Mouse (Mus musculus) spleen, adult 2 months (tissue): ENCODE data around the gene Ccdc114. TPM values are rescaled to one million over a fixed set of nuclear protein-coding genes. Genes with fewer than 3 reads are reported as not detected.

Source experiments
- DNase-seq, 2 experiments: peaks; one replicate each; pipeline versions ENCODE4 v3.0.0 to v3.0.0-alpha.2; 2012 to 2021; ENCODE audit warnings: low spot score in 2 of 2, low read depth in 1 of 2
- H3K27ac ChIP-seq: fragments of 200-500 bp; 2 replicates; pipeline ENCODE4 v1.5.1; 2012; ENCODE audit warnings: low read length, inconsistent platforms; ENCODE audit not compliant: insufficient read depth
- H3K27me3 ChIP-seq: fragments of 200-500 bp; 2 replicates; pipeline ENCODE4 v1.6.1; 2012; ENCODE audit warnings: mild to moderate bottlenecking, moderate library complexity, low read length, inconsistent platforms; ENCODE audit not compliant: control insufficient read depth, insufficient read depth
- H3K36me3 ChIP-seq: fragments of 200-500 bp; 2 replicates; pipeline ENCODE4 v1.6.1; 2012; ENCODE audit warnings: mild to moderate bottlenecking, low read length, inconsistent platforms; ENCODE audit not compliant: control insufficient read depth, insufficient read depth
- H3K4me1 ChIP-seq: fragments of 200-500 bp; 2 replicates; pipeline ENCODE4 v1.6.1; 2011; ENCODE audit warnings: inconsistent platforms; ENCODE audit not compliant: control insufficient read depth, insufficient read depth, insufficient read length
- H3K4me3 ChIP-seq: fragments of 200-500 bp; 2 replicates; pipeline ENCODE4 v1.5.1; 2011; ENCODE audit warnings: mild to moderate bottlenecking, inconsistent platforms; ENCODE audit not compliant: insufficient read depth, insufficient read length; ENCODE audit errors: extremely low read depth
- CTCF ChIP-seq: fragments of 200-500 bp; IDR thresholded peaks from 2 replicates; pipeline ENCODE4 v1.5.1; 2011; ENCODE audit warnings: mild to moderate bottlenecking, inconsistent platforms; ENCODE audit not compliant: insufficient read depth, insufficient read length, insufficient replicate concordance; ENCODE audit errors: extremely low read depth
- POLR2A ChIP-seq: fragments of 200-500 bp; IDR thresholded peaks from 2 replicates; pipeline ENCODE4 v1.6.1; 2011; ENCODE audit warnings: low read depth, low read length, inconsistent platforms
- WGBS: fragments of 180-500 bp; shearing (Covaris S2); methylation state at CpG from one replicate; pipeline ENCODE4 v1.1.7; 2018; 5-methylcytosine and 5-hydroxymethylcytosine counted together
- polyA plus RNA-seq: library from polyadenylated mRNA; depleted of rRNA; stranded (reverse); fragments of >200 nt; gene quantifications from 2 replicates; pipeline ENCODE4 v1.2.3, GENCODE M21; 2012; rRNA removed

Ccdc114 gene
- polyA plus RNA-seq, 1 experiment: 1.7 TPM

DNA sequence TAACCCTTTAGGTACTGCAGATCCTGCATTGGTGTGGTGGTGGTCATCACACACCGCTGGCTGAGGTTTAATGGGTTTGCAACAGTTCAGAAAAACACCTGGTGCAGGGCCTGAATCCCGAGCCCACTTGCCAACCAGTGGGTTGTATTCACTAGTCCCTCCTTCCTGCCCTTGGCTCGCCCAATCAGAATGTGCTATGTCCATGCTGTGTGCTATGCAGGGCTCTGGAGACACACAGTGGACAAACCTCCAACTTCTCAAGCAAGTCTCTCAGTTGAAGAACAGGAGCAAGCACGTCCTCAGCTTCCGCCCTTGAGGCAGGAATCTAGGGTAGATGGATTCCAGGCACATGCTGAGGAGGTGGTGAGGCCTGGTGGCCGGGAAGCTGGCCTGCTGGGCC is 50.6 kb downstream of the Ccdc114 start:
- H3K4me3 ChIP-seq: no peak overlapping the region
- H3K27me3 ChIP-seq: no peaks in the 10 kb centered on the region
- no peaks in the 10 kb centered on the region for H3K4me1 ChIP-seq
- no peak overlapping the region for H3K27ac ChIP-seq
- DNase-seq: no peak
- no peaks in the 10 kb centered on the region for H3K36me3 ChIP-seq
- 71% methylated on average over 6 of the region's 6 CpGs for WGBS
- TF ChIP-seq CTCF (no peak), POLR2A (no peak)

DNA sequence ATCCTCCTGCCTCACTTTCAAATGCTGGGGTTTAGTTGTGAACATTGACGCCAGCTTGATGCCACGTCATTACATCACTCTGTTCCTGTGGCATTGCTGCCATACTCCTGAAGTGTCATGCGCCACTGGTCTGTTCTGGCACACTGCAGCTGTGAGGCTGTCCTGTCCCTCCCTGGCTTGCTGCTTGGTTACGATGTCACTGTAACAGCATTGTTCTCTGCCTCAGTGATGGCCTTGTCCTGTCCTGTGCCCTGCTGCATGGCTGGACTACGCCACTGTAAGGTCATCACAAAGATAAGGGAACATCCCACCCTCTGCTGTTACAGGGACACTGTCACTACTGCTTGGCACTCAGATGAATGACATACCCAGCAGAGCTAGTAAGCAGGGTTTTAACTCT is 57.7 kb downstream of the Ccdc114 start:
- TF ChIP-seq CTCF (no peak), POLR2A (no peak)
- no peaks in the 10 kb centered on the region for H3K36me3 ChIP-seq
- 79% methylated on average over 5 of the region's 5 CpGs for WGBS
- H3K4me1 ChIP-seq: no peaks in the 10 kb centered on the region
- H3K27ac ChIP-seq: no peak overlapping the region
- H3K4me3 ChIP-seq: no peak overlapping the region
- DNase-seq: no peak
- H3K27me3 ChIP-seq: no peaks in the 10 kb centered on the region

DNA sequence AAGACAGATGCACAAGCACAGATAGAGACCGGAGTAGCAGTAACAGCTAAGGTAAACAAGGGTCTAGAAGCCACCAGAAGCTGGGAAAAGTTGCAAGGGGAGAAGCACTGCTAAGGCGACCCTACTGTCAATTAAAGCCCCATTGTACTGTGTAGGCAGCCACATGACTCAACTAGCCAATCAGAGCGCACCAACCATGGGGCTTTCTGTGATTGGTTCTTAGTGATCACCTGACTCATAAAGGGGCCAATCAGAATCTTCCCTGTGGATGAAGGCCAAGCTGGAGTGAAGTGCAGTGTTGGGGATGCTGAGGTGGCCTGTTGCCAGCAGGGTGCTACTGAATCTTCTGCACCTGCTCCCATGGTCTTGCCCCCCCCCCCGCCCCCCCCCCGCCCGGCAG is 63.0 kb downstream of the Ccdc114 start:
- Histone ChIP-seq H3K4me3 (no peak overlapping the region), H3K27ac (no peak overlapping the region)
- DNase-seq: no peak

DNA sequence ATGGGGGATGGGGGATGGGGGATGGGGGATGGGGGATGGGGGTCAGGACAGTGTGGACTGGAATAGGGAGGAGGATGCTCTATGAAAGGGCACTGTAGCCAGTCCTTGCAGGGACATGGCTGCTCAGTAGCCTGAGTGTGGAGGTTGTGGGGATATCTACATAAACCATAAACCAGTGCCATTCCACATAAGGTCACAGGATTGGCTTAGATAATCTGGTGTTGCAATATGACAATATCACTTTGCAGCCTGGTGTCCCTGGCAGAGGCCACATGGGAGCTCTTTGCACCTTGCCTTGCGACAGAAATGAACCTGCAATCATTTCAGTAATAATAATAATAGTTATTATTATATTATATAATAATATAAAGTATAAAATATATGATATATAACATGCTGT is 64.5 kb downstream of the Ccdc114 start:
- no peak for DNase-seq
- no peaks in the 10 kb centered on the region for H3K27me3 ChIP-seq
- TF ChIP-seq POLR2A (no peak), CTCF (no peak)

More for the DNA sequence above, 63.0 kb downstream of the Ccdc114 start:
- TF ChIP-seq POLR2A (no peak), CTCF (no peak)
- Histone ChIP-seq H3K4me1 (no peaks in the 10 kb centered on the region), H3K36me3 (no peaks in the 10 kb centered on the region), H3K27me3 (no peaks in the 10 kb centered on the region)
- 68% methylated on average over 6 of the region's 6 CpGs for WGBS

DNA sequence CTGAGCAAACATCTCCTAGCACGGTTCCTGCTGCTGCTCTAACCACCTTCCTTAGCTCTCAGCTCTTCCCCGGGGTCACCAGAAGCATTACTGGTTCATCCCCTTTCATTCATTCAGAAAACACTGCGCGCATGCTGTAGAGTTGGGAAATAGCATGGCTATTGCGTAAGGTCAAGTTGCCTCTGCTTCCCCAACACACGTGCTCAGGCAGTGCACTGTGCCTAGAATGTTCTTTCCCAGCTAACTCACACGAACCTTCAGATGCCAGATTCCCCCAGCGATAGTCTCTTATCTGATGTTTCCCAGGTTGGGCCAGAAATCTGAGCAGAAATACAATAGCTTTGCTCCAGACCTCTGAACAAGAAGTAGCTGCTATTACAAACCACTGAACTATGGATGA is 68.6 kb downstream of the Ccdc114 start:
- Histone ChIP-seq H3K4me1 (no peaks in the 10 kb centered on the region), H3K27me3 (no peaks in the 10 kb centered on the region), H3K27ac (no peak overlapping the region), H3K4me3 (no peak overlapping the region), H3K36me3 (no peaks in the 10 kb centered on the region)
- DNase-seq: no peak
- TF ChIP-seq CTCF (no peak), POLR2A (no peak)
- 73% methylated on average over 8 of the region's 8 CpGs for WGBS

More for the DNA sequence above, 64.5 kb downstream of the Ccdc114 start:
- no peaks in the 10 kb centered on the region for H3K4me1 ChIP-seq
- H3K36me3 ChIP-seq: no peaks in the 10 kb centered on the region
- 77% methylated on average over 1 of the region's 1 CpGs for WGBS
- H3K27ac ChIP-seq: no peak overlapping the region
- H3K4me3 ChIP-seq: no peak overlapping the region

Other genes with a start within 250 kb of the Ccdc114 start
- gene Ntn5, start 240.1 kb upstream of the Ccdc114 start, polyA plus RNA-seq: 2.2 and 5.1 TPM in 2 replicates
- gene Sec1, start 229.7 kb upstream of the Ccdc114 start, polyA plus RNA-seq: 0.68 and 1.5 TPM in 2 replicates
- 2.4 and 4.6 TPM in 2 replicates for gene Car11, start 224.2 kb upstream of the Ccdc114 start, polyA plus RNA-seq
- 20.0 and 30.1 TPM in 2 replicates for gene Dbp, start 219.0 kb upstream of the Ccdc114 start, polyA plus RNA-seq
- gene Rpl18, start 208.6 kb upstream of the Ccdc114 start, polyA plus RNA-seq: 1,792 and 2,504 TPM in 2 replicates
- 41.0 and 56.3 TPM in 2 replicates for gene Sphk2, start 206.1 kb upstream of the Ccdc114 start, polyA plus RNA-seq
- 0.09 and 0.26 TPM in 2 replicates for gene Fam83e, start 202.9 kb upstream of the Ccdc114 start, polyA plus RNA-seq
- not detected in 2 replicates for gene Spaca4, start 198.3 kb upstream of the Ccdc114 start, polyA plus RNA-seq
- gene Lmtk3, start 140.3 kb upstream of the Ccdc114 start, polyA plus RNA-seq: 3.6 and 3.7 TPM in 2 replicates
- gene Sult2b1, start 139.4 kb upstream of the Ccdc114 start, polyA plus RNA-seq: 0.49 and 0.76 TPM in 2 replicates
- 21.6 and 21.7 TPM in 2 replicates for gene Cyth2, start 109.5 kb upstream of the Ccdc114 start, polyA plus RNA-seq
- 0.26 TPM in 1 of 2 replicates, not detected in the other for gene Kcnj14, start 99.3 kb upstream of the Ccdc114 start, polyA plus RNA-seq
- 15.2 and 17.1 TPM in 2 replicates for gene Grwd1, start 93.1 kb upstream of the Ccdc114 start, polyA plus RNA-seq
- 78.7 and 92.6 TPM in 2 replicates for gene Kdelr1, start 51.3 kb upstream of the Ccdc114 start, polyA plus RNA-seq
- 0.68 and 1.2 TPM in 2 replicates for gene Grin2d, start 45.7 kb upstream of the Ccdc114 start, polyA plus RNA-seq
- 0.28 and 0.56 TPM in 2 replicates for gene Syngr4, start 27.4 kb upstream of the Ccdc114 start, polyA plus RNA-seq
- 16.6 and 24.5 TPM in 2 replicates for gene Tmem143, start 27.1 kb upstream of the Ccdc114 start, polyA plus RNA-seq
- gene Emp3, start 2.7 kb upstream of the Ccdc114 start, polyA plus RNA-seq: 245 and 301 TPM in 2 replicates
- 0.05 and 0.08 TPM in 2 replicates for gene Abcc6, start 106.2 kb downstream of the Ccdc114 start, polyA plus RNA-seq
- 21.1 and 22.5 TPM in 2 replicates for gene Nomo1, start 109.6 kb downstream of the Ccdc114 start, polyA plus RNA-seq
- gene Kcnj11, start 176.7 kb downstream of the Ccdc114 start, polyA plus RNA-seq: not detected in 2 replicates